Mouse (Mus musculus): ENCODE data around the gene Rere. TPM values are rescaled to one million over a fixed set of nuclear protein-coding genes. Genes with fewer than 3 reads are reported as not detected.

Rere gene
- polyA plus RNA-seq, 1 experiment = 58.8 TPM

- 0 out of 2 replicates have a peak overlapping the region, but pooled peaks have one; percentile 8 for H3K27ac ChIP-seq (ENCODE audit: insufficient read depth, low read depth, low read length)
Observed at GRCm38 (mm10) chr4:150454571-150455306, 173.3 kb downstream of the Rere start.

DNA sequence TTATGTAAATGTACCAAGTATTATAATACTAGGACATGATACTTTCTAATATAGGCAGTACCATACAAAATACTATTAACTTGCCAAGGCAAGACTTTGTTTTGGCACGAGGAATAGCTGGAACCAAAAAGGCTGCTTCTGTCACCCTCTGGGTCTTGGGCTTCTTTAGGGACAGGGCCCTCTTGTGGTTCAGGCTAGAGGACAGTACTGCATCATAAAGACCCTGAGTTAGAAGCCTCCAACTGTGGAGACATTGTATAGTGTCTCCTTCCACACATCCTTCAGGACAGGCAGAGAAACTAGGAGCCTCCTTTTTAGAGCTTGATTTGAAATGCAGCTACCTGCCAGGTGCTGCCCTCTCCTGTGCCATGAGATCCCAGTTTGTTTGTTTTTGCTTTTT lies 174.3 kb downstream of the Rere start:
- peaks cover 39% of the 10 kb centered on the region for H3K4me1 ChIP-seq (ENCODE audit: control insufficient read depth, insufficient read depth, low read length)
- WGBS = 71% methylated on average over 1 of the region's 1 CpGs
- H3K27me3 ChIP-seq (replicated peaks; ENCODE audit: control insufficient read depth, insufficient read depth, low read length) = no peaks in the 10 kb centered on the region
- no peak overlapping the region for H3K4me3 ChIP-seq (ENCODE audit: insufficient read depth, low read depth, low read length)
- H3K36me3 ChIP-seq (ENCODE audit: control insufficient read depth, insufficient read depth, low read length) = no peaks in the 10 kb centered on the region
- TF ChIP-seq POLR2A (IDR thresholded peaks at IDR 0.05; ENCODE audit: low read depth, low read length) = no peak
- TF ChIP-seq CTCF (conservative IDR thresholded peaks at IDR 0.05; ENCODE audit: insufficient read depth, insufficient read length, low read depth, low read length) = no peak
- H3K27ac ChIP-seq (ENCODE audit: insufficient read depth, low read depth, low read length) = no peak overlapping the region
- no peak for DNase-seq

More at GRCm38 (mm10) chr4:150454571-150455306, 173.3 kb downstream of the Rere start:
- TF ChIP-seq POLR2A (IDR thresholded peaks at IDR 0.05; ENCODE audit: low read depth, low read length) (no peak), CTCF (conservative IDR thresholded peaks at IDR 0.05; ENCODE audit: insufficient read depth, insufficient read length, low read depth, low read length) (no peak)
- peaks cover 36% of the 10 kb centered on the region for H3K4me1 ChIP-seq (ENCODE audit: control insufficient read depth, insufficient read depth, low read length)
- WGBS = 63% methylated on average over 12 of the region's 12 CpGs
- no peak for DNase-seq
- H3K27me3 ChIP-seq (replicated peaks; ENCODE audit: control insufficient read depth, insufficient read depth, low read length) = no peaks in the 10 kb centered on the region
- no peak overlapping the region for H3K4me3 ChIP-seq (ENCODE audit: insufficient read depth, low read depth, low read length)
- H3K36me3 ChIP-seq (ENCODE audit: control insufficient read depth, insufficient read depth, low read length) = no peaks in the 10 kb centered on the region

GRCm38 (mm10) chr4:150456452-150456851 lies 175.0 kb downstream of the Rere start:
- no peak overlapping the region for H3K27ac ChIP-seq (ENCODE audit: insufficient read depth, low read depth, low read length)
- H3K4me1 ChIP-seq (ENCODE audit: control insufficient read depth, insufficient read depth, low read length) = peaks cover 39% of the 10 kb centered on the region
- H3K4me3 ChIP-seq (ENCODE audit: insufficient read depth, low read depth, low read length) = no peak overlapping the region
- no peaks in the 10 kb centered on the region for H3K27me3 ChIP-seq (replicated peaks; ENCODE audit: control insufficient read depth, insufficient read depth, low read length)
- no peak for TF ChIP-seq POLR2A (IDR thresholded peaks at IDR 0.05; ENCODE audit: low read depth, low read length)
- TF ChIP-seq CTCF (conservative IDR thresholded peaks at IDR 0.05; ENCODE audit: insufficient read depth, insufficient read length, low read depth, low read length) = no peak
- whole genome bisulfite sequencing = 67% methylated on average over 7 of the region's 7 CpGs
- H3K36me3 ChIP-seq (ENCODE audit: control insufficient read depth, insufficient read depth, low read length) = no peaks in the 10 kb centered on the region
- DNase-seq = no peak

DNA sequence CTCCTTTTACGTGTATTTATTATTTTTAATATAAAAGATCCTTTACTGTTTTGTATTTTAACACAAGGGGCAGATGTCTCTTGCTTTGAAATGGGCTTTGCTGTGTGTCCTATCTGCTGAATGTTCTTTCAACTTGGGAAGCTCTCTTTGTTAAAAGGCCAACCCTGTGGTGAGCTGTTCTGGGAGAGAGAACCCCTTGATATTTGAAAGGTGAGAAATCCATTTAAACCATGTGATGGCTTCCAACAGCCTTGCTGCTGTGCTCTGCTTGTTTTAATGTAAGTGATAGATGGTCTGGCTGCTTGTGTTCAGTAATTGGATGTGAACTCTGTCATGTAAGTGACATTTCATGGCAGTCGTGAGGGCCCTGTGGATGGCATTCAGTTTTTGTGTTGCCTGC lies 175.4 kb downstream of the Rere start:
- no peak for DNase-seq
- H3K4me1 ChIP-seq (ENCODE audit: control insufficient read depth, insufficient read depth, low read length) = peaks cover 36% of the 10 kb centered on the region
- WGBS = 90% methylated on average over 2 of the region's 2 CpGs
- no peaks in the 10 kb centered on the region for H3K27me3 ChIP-seq (replicated peaks; ENCODE audit: control insufficient read depth, insufficient read depth, low read length)
- H3K36me3 ChIP-seq (ENCODE audit: control insufficient read depth, insufficient read depth, low read length) = no peaks in the 10 kb centered on the region
- TF ChIP-seq POLR2A (IDR thresholded peaks at IDR 0.05; ENCODE audit: low read depth, low read length) (no peak), CTCF (conservative IDR thresholded peaks at IDR 0.05; ENCODE audit: insufficient read depth, insufficient read length, low read depth, low read length) (no peak)
- no peak overlapping the region for H3K27ac ChIP-seq (ENCODE audit: insufficient read depth, low read depth, low read length)
- H3K4me3 ChIP-seq (ENCODE audit: insufficient read depth, low read depth, low read length) = no peak overlapping the region

GRCm38 (mm10) chr4:150457353-150457752 lies 175.9 kb downstream of the Rere start:
- Histone ChIP-seq H3K4me1 (ENCODE audit: control insufficient read depth, insufficient read depth, low read length) (peaks cover 32% of the 10 kb centered on the region), H3K27ac (ENCODE audit: insufficient read depth, low read depth, low read length) (peak overlapping the region; percentile 59), H3K27me3 (replicated peaks; ENCODE audit: control insufficient read depth, insufficient read depth, low read length) (no peaks in the 10 kb centered on the region), H3K36me3 (ENCODE audit: control insufficient read depth, insufficient read depth, low read length) (no peaks in the 10 kb centered on the region), H3K4me3 (ENCODE audit: insufficient read depth, low read depth, low read length) (no peak overlapping the region)
- DNase-seq = no peak
- 65% methylated on average over 4 of the region's 4 CpGs for WGBS
- TF ChIP-seq CTCF (conservative IDR thresholded peaks at IDR 0.05; ENCODE audit: insufficient read depth, insufficient read length, low read depth, low read length) (no peak), POLR2A (IDR thresholded peaks at IDR 0.05; ENCODE audit: low read depth, low read length) (no peak)

DNA sequence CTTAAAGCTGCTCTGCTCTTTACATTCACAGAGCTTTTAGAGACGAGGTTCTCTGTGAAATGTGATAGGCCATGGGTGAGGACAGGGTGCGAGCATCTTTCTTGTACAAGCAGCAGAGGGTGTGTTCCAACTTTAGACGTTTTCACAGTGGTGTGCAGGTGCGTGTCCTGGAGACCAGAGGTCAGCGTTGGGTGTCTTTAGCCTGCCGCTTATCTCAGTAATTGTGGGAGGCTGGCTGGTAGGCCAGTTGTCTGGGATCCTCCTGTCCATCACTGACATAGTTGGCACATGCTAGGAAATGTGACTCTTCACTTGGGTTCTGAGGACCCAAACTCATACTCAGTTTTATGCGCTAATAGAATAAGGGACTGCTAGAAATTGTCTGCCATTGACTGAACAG lies 176.3 kb downstream of the Rere start:
- peak overlapping the region; percentile 59; the same call in 1 of the 2 replicates for H3K27ac ChIP-seq (ENCODE audit: insufficient read depth, low read depth, low read length)
- H3K27me3 ChIP-seq (replicated peaks; ENCODE audit: control insufficient read depth, insufficient read depth, low read length) = no peaks in the 10 kb centered on the region
- H3K4me3 ChIP-seq (ENCODE audit: insufficient read depth, low read depth, low read length) = no peak overlapping the region
- no peak for TF ChIP-seq POLR2A (IDR thresholded peaks at IDR 0.05; ENCODE audit: low read depth, low read length)
- no peak for TF ChIP-seq CTCF (conservative IDR thresholded peaks at IDR 0.05; ENCODE audit: insufficient read depth, insufficient read length, low read depth, low read length)
- H3K4me1 ChIP-seq (ENCODE audit: control insufficient read depth, insufficient read depth, low read length) = peaks cover 34% of the 10 kb centered on the region
- no peaks in the 10 kb centered on the region for H3K36me3 ChIP-seq (ENCODE audit: control insufficient read depth, insufficient read depth, low read length)
- WGBS = 65% methylated on average over 7 of the region's 7 CpGs
- no peak for DNase-seq

DNA sequence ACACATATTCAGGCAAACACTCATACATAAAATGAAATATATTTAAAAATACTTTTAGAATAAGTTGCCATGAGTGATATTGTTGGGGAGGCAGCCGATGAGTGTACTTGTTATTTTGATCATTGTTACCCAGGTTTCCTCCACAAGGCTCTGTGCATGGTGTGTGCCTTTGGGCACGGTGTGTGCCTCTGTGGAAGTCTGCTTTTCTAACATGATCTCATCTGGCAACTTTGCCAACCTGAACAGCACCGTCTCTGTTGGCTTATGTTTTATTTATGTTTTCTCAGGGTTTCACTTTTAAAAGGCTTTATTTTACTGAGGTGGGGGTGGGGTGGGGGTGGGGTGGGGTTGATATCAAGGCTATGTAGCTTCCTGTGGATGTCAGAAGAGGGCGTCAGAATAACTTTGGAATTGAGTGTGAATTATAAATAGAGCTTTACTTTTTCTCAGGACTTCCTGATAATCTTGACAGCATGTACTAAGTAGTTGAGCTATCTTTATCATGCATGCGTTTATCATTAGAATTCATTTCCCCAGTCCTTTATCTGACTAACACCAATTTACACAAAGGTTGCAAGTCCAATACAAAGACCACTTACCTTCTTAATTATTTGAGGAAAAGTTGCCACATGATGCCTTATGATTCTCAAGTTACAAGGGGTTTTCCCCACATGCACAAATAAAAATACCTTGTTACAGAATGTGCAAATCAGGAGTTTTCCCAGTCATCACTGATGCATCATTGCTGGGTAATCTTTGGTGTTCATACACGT lies 177.8 kb downstream of the Rere start:
- Histone ChIP-seq H3K27ac (ENCODE audit: insufficient read depth, low read depth, low read length) (no peak overlapping the region), H3K4me1 (ENCODE audit: control insufficient read depth, insufficient read depth, low read length) (peaks cover 30% of the 10 kb centered on the region), H3K27me3 (replicated peaks; ENCODE audit: control insufficient read depth, insufficient read depth, low read length) (no peaks in the 10 kb centered on the region), H3K4me3 (ENCODE audit: insufficient read depth, low read depth, low read length) (no peak overlapping the region), H3K36me3 (ENCODE audit: control insufficient read depth, insufficient read depth, low read length) (no peaks in the 10 kb centered on the region)
- WGBS = 42% methylated on average over 6 of the region's 6 CpGs
- TF ChIP-seq CTCF (conservative IDR thresholded peaks at IDR 0.05; ENCODE audit: insufficient read depth, insufficient read length, low read depth, low read length) = no peak
- no peak for TF ChIP-seq POLR2A (IDR thresholded peaks at IDR 0.05; ENCODE audit: low read depth, low read length)
- no peak for DNase-seq
